Mouse (Mus musculus): ENCODE data around the gene Pde5a.

DNA sequence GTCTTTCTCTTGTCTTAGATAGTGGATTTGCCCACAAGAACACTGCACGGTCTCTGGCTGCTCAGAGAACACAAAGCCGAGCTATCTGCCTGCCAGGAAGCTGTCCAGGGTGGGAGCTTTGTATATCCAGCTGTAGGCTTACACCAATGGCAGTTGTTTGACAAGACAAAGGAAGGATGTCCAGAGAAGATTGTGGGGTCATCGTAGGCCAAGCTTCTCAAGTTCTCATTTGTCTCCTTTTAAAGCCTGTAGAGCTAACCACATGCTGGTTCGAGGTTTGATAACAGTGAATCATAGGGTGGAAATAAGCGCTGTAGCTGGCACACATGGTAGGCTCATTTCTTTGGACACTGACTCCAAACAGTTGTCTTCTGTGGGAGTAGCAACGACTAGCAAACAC, 24.5 kb upstream of the Pde5a start:
- TF ChIP-seq CTCF (IDR thresholded peaks at IDR 0.05; ENCODE audit: low read depth, low read length) (no peak), GATA1 (IDR thresholded peaks at IDR 0.05; ENCODE audit: borderline replicate concordance, low read length) (no peak), TAL1 (conservative IDR thresholded peaks at IDR 0.05; ENCODE audit: low read depth, low read length) (no peak), POLR2AphosphoS5 (IDR thresholded peaks at IDR 0.05; ENCODE audit: insufficient replicate concordance, low read depth, low read length) (no peak), GATA2 (IDR thresholded peaks at IDR 0.05; ENCODE audit: borderline replicate concordance, low read depth, low read length) (no peak)
